Mouse (Mus musculus): ENCODE measurements at regions not wholly inside any gene's neighbourhood (a gene's known extent, or its start where the extent isn't known, plus 50 kb on each side); places are given as distances from the start of the nearest gene placed in this dataset.

GRCm38 (mm10) chr15:61514324-61514723, 591.5 kb upstream of the A1bg start:
- DNase-seq (ENCODE audit: low spot score in 2 of 2) = no peak

GRCm38 (mm10) chr15:61508806-61509205, 586.0 kb upstream of the A1bg start:
- no peak for DNase-seq (ENCODE audit: low spot score in 2 of 2)

GRCm38 (mm10) chr15:61506361-61506897, 583.6 kb upstream of the A1bg start:
- no peak for DNase-seq (ENCODE audit: low spot score in 2 of 2)

GRCm38 (mm10) chr15:61503436-61503835, 580.6 kb upstream of the A1bg start:
- DNase-seq (ENCODE audit: low spot score in 2 of 2) = no peak

- no peak for DNase-seq (ENCODE audit: low spot score in 2 of 2)
These were observed 566.9 kb upstream of the A1bg start for GRCm38 (mm10) chr15:61489731-61490130.

- DNase-seq (ENCODE audit: low spot score in 2 of 2) = peak; percentile 1 to 2
These were observed 559.0 kb upstream of the A1bg start for GRCm38 (mm10) chr15:61481861-61482260.

GRCm38 (mm10) chr15:61473900-61474299, 551.1 kb upstream of the A1bg start:
- DNase-seq (ENCODE audit: low spot score in 2 of 2) = no peak

GRCm38 (mm10) chr15:61455042-61455441, 532.2 kb upstream of the A1bg start:
- no peak for DNase-seq (ENCODE audit: low spot score in 2 of 2)

GRCm38 (mm10) chr15:61454350-61454671, 531.5 kb upstream of the A1bg start:
- no peak for DNase-seq (ENCODE audit: low spot score in 2 of 2)

GRCm38 (mm10) chr15:61453656-61454349, 531.0 kb upstream of the A1bg start:
- no peak for DNase-seq (ENCODE audit: low spot score in 2 of 2)

GRCm38 (mm10) chr15:61450217-61450616, 527.4 kb upstream of the A1bg start:
- DNase-seq (ENCODE audit: low spot score in 2 of 2) = no peak

GRCm38 (mm10) chr15:61448482-61448881, 525.7 kb upstream of the A1bg start:
- no peak for DNase-seq (ENCODE audit: low spot score in 2 of 2)

GRCm38 (mm10) chr15:61446053-61446840, 523.4 kb upstream of the A1bg start:
- DNase-seq (ENCODE audit: low spot score in 2 of 2) = no peak

GRCm38 (mm10) chr15:61441734-61442398, 519.1 kb upstream of the A1bg start:
- DNase-seq (ENCODE audit: low spot score in 2 of 2) = no peak

GRCm38 (mm10) chr15:61441012-61441411, 518.2 kb upstream of the A1bg start:
- no peak for DNase-seq (ENCODE audit: low spot score in 2 of 2)

GRCm38 (mm10) chr15:61440284-61440683, 517.5 kb upstream of the A1bg start:
- DNase-seq (ENCODE audit: low spot score in 2 of 2) = peak; percentile 15 to 23

GRCm38 (mm10) chr15:61439623-61440170, 516.9 kb upstream of the A1bg start:
- DNase-seq (ENCODE audit: low spot score in 2 of 2) = no peak

GRCm38 (mm10) chr15:61428818-61429415, 506.1 kb upstream of the A1bg start:
- DNase-seq (ENCODE audit: low spot score in 2 of 2) = no peak

GRCm38 (mm10) chr15:61422989-61423388, 500.2 kb upstream of the A1bg start:
- no peak for DNase-seq (ENCODE audit: low spot score in 2 of 2)

- peak; percentile 16 to 22 for DNase-seq (ENCODE audit: low spot score in 2 of 2)
These were observed 494.7 kb upstream of the A1bg start for GRCm38 (mm10) chr15:61417506-61417905.

GRCm38 (mm10) chr15:61416841-61417240, 494.0 kb upstream of the A1bg start:
- no peak for DNase-seq (ENCODE audit: low spot score in 2 of 2)

GRCm38 (mm10) chr15:61415626-61416025, 492.8 kb upstream of the A1bg start:
- no peak for DNase-seq (ENCODE audit: low spot score in 2 of 2)
